ENCODE assay signal across 27 mouse cellular contexts in the genomic region with DNA sequence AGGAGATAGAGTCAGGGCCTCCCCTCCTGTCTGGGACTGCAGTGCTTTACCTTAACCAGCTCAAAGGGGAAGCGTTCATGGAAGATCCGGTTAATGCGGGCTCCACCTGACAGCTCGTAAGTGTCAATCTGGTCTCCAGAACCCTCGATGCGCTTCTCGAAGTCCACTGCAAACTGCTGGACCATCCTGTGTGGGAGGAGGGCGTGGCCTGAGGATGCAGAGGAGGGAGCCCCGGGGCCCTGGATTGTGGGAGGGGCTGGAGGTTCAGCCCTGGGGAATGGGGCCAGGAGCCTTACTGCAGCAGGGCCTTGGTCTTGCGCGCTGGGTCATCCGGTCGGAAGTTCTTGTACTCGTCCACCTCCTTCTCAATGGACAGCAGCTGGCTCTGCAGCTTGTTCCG. TPM values are rescaled to one million over a fixed set of nuclear protein-coding genes. Genes with fewer than 3 reads are reported as not detected.
DNase-seq lines count a peak whose midpoint lies in the region; ATAC-seq and TF ChIP-seq lines count a peak whose summit lies in the region.
"Had no signal": no experiment of that assay in that cellular context is flagged by ENCODE, and none has a peak within 500 bp of the region (broad histone marks: within the 10 kb centered on the region; RNA-seq: fewer than 3 reads in every experiment).

No protein-coding gene starts in this region.

- no peak overlapping the region for H3K4me3 ChIP-seq in gastrocnemius, adult 2 months
- H3K4me3 ChIP-seq in kidney, embryonic 15.5 days (replicated peaks), result no peak overlapping the region
- no peak overlapping the region for H3K4me3 ChIP-seq in left cerebral cortex, adult 2 months
- H3K4me3 ChIP-seq: forebrain, embryonic 13.5 days; heart, adult 2 months; heart, embryonic 13.5 days; hindbrain, embryonic 13.5 days; limb, embryonic 12.5 days; liver, embryonic 15.5 days had no signal

- no peaks in the 10 kb centered on the region for H3K27me3 ChIP-seq in kidney, embryonic 15.5 days
- H3K27me3 ChIP-seq: limb, embryonic 12.5 days; Patski had no signal

- H3K4me2 ChIP-seq in kidney, embryonic 15.5 days, result peak overlapping the region; percentile 18; the same call in 1 of the 2 replicates
- H3K4me2 ChIP-seq: forebrain, embryonic 13.5 days; heart, embryonic 13.5 days; hindbrain, embryonic 13.5 days; limb, embryonic 12.5 days; liver, embryonic 15.5 days; lung, embryonic 14.5 days had no signal

- H3K36me3 ChIP-seq in kidney, embryonic 15.5 days, result peaks cover 11% of the 10 kb centered on the region; the same call in 1 of the 2 replicates
- H3K36me3 ChIP-seq: G1E; liver, embryonic 15.5 days had no signal

- WGBS in kidney, embryonic 15.5 days, result 33% methylated on average over 15 of the region's 15 CpGs

- H3K27ac ChIP-seq in gastrocnemius, adult 2 months, result no peak overlapping the region
- no peak overlapping the region for H3K27ac ChIP-seq in kidney, embryonic 15.5 days
- H3K27ac ChIP-seq in left cerebral cortex, adult 2 months, result peak overlapping the region; percentile 51; the same call in 1 of the 2 replicates
- H3K27ac ChIP-seq: forebrain, embryonic 13.5 days; heart, adult 2 months; heart, embryonic 13.5 days; hindbrain, embryonic 13.5 days; limb, embryonic 12.5 days; liver, embryonic 15.5 days; stomach, postnatal 0 days had no signal

- H3K4me1 ChIP-seq in kidney, embryonic 15.5 days, result peaks cover 9% of the 10 kb centered on the region
- H3K4me1 ChIP-seq: forebrain, embryonic 13.5 days; heart, embryonic 13.5 days; hindbrain, embryonic 13.5 days; limb, embryonic 12.5 days; liver, embryonic 15.5 days had no signal

- no peak overlapping the region for H3K9ac ChIP-seq in kidney, embryonic 15.5 days
- H3K9ac ChIP-seq: forebrain, embryonic 13.5 days; heart, embryonic 13.5 days; hindbrain, embryonic 13.5 days; limb, embryonic 12.5 days; liver, embryonic 15.5 days; lung, embryonic 14.5 days had no signal

- 0 out of 2 replicates have a peak, but pooled peaks have one; percentile 48 for ATAC-seq in kidney, embryonic 15.5 days (replicated peaks; ENCODE audit: low FRiP score)
- 0 out of 2 replicates have a peak, but pooled peaks have one; percentile 22 for ATAC-seq in granulocyte monocyte progenitor cell, adult 5-6 weeks (replicated peaks; ENCODE audit: poor library complexity, severe bottlenecking)
- ATAC-seq: forebrain, embryonic 13.5 days; intestine, embryonic 16.5 days; Patski had no signal

- no peaks in the 10 kb centered on the region for H3K9me3 ChIP-seq in kidney, embryonic 15.5 days (replicated peaks)
- H3K9me3 ChIP-seq: forebrain, embryonic 13.5 days; G1E; heart, embryonic 13.5 days; hindbrain, embryonic 13.5 days; limb, embryonic 12.5 days; liver, embryonic 15.5 days had no signal

- TF ChIP-seq CTCF in gastrocnemius, adult 2 months (IDR thresholded peaks at IDR 0.05), result no peak
- TF ChIP-seq CTCF in left cerebral cortex, adult 2 months (IDR thresholded peaks at IDR 0.05), result no peak

- peak; percentile 48 for DNase-seq in gastrocnemius, adult 2 months
- DNase-seq in gastrocnemius, postnatal 14 days, result no peak
- no peak for DNase-seq in kidney, adult 11 months
- DNase-seq in left cerebral cortex, adult 2 months (ENCODE audit: extremely low spot score in 1 of 2, low spot score in 2 of 2), result no peak
- no peak for DNase-seq in left cerebral cortex, postnatal 4 days
- DNase-seq: adrenal gland, postnatal 10 days; cerebellum, adult 8-10 months; gastrocnemius, postnatal 25 days; heart, adult 2 months; kidney, postnatal 36 days; lung, embryonic 14.5 days; lung, postnatal 14 days; midbrain, embryonic 14.5 days; right cerebral cortex, postnatal 4 days; thymus, adult 18-20 months; thymus, postnatal 25 days had no signal

- intact Hi-C loops in gastrocnemius, adult 2 months (cut with DNase I), result no loop called here
- intact Hi-C loops in gastrocnemius, postnatal 14 days (cut with DNase I; ENCODE audit: low total_unique reads), result no loop called here
- intact Hi-C loops in left cerebral cortex, adult 2 months (cut with DNase I), result no loop called here
- intact Hi-C loops in left cerebral cortex, postnatal 4 days (cut with DNase I), result no loop called here

RNA-seq across cellular contexts. Expression of gene Ciz1, which starts 16.2 kb away (rescaled TPM):
- 10 to 100 TPM; 26.4 to 26.6 TPM for total RNA-seq in gastrocnemius, adult 2 months (2021)
- 10 to 100 TPM; 29.3 to 30.0 TPM for total RNA-seq in gastrocnemius, postnatal 14 days (2021)
- polyA plus RNA-seq in kidney, embryonic 15.5 days (2015; fragmentation: Nextera tagmentation; extraction: Ambion mirVana), result 48.7 and 56.6 TPM in 2 replicates
- 10 to 100 TPM; 89.7 to 90.1 TPM for total RNA-seq in left cerebral cortex, adult 2 months (2021)
- total RNA-seq in left cerebral cortex, postnatal 4 days (2021), result 100 to 1,000 TPM in 1 of 2 experiments, 10 to 100 TPM in 1; 87.7 to 101 TPM
- total RNA-seq in granulocyte monocyte progenitor cell, adult 5-6 weeks (2014; fragmentation: Nextera tagmentation), result 80.5 and 92.0 TPM in 2 replicates
- 50.8 and 52.0 TPM in 2 replicates for total RNA-seq in granulocyte monocyte progenitor cell, adult 5-6 weeks (2017)

RNA-seq across cellular contexts. Expression of gene Dnm1, which starts 17.2 kb away (rescaled TPM):
- 1 to 10 TPM; 3.7 to 8.2 TPM for total RNA-seq in gastrocnemius, adult 2 months (2021)
- total RNA-seq in gastrocnemius, postnatal 14 days (2021), result 10 to 100 TPM in 1 of 2 experiments, 1 to 10 TPM in 1; 9.8 to 13.5 TPM
- polyA plus RNA-seq in kidney, embryonic 15.5 days (2015; fragmentation: Nextera tagmentation; extraction: Ambion mirVana), result 6.3 and 7.9 TPM in 2 replicates
- 1,000 to 10,000 TPM; 1,259 to 1,310 TPM for total RNA-seq in left cerebral cortex, adult 2 months (2021)
- total RNA-seq in left cerebral cortex, postnatal 4 days (2021), result 100 to 1,000 TPM; 241 to 308 TPM
- total RNA-seq in granulocyte monocyte progenitor cell, adult 5-6 weeks (2014; fragmentation: Nextera tagmentation), result 0.85 TPM in 1 of 2 replicates, not detected in the other
- not detected in 2 replicates for total RNA-seq in granulocyte monocyte progenitor cell, adult 5-6 weeks (2017)

RNA-seq across cellular contexts. Expression of gene 1110008P14Rik, which starts 45.9 kb away (rescaled TPM):
- 10 to 100 TPM; 34.3 to 43.2 TPM for total RNA-seq in gastrocnemius, adult 2 months (2021)
- 10 to 100 TPM; 44.1 to 49.3 TPM for total RNA-seq in gastrocnemius, postnatal 14 days (2021)
- polyA plus RNA-seq in kidney, embryonic 15.5 days (2015; fragmentation: Nextera tagmentation; extraction: Ambion mirVana), result 47.1 and 52.1 TPM in 2 replicates
- 100 to 1,000 TPM; 341 to 349 TPM for total RNA-seq in left cerebral cortex, adult 2 months (2021)
- total RNA-seq in left cerebral cortex, postnatal 4 days (2021), result 100 to 1,000 TPM; 101 to 110 TPM
- total RNA-seq in granulocyte monocyte progenitor cell, adult 5-6 weeks (2014; fragmentation: Nextera tagmentation), result 11.7 and 20.7 TPM in 2 replicates
- 5.5 and 11.2 TPM in 2 replicates for total RNA-seq in granulocyte monocyte progenitor cell, adult 5-6 weeks (2017)

RNA-seq across cellular contexts. Expression of gene Swi5, which starts 48.0 kb away (rescaled TPM):
- total RNA-seq in gastrocnemius, adult 2 months (2021), result 100 to 1,000 TPM; 118 to 175 TPM
- total RNA-seq in gastrocnemius, postnatal 14 days (2021), result 100 to 1,000 TPM; 117 to 120 TPM
- 419 and 447 TPM in 2 replicates for polyA plus RNA-seq in kidney, embryonic 15.5 days (2015; fragmentation: Nextera tagmentation; extraction: Ambion mirVana)
- total RNA-seq in left cerebral cortex, adult 2 months (2021), result 100 to 1,000 TPM; 186 to 193 TPM
- 100 to 1,000 TPM; 228 to 230 TPM for total RNA-seq in left cerebral cortex, postnatal 4 days (2021)
- total RNA-seq in granulocyte monocyte progenitor cell, adult 5-6 weeks (2014; fragmentation: Nextera tagmentation), result 283 and 409 TPM in 2 replicates
- total RNA-seq in granulocyte monocyte progenitor cell, adult 5-6 weeks (2017), result 384 and 442 TPM in 2 replicates

RNA-seq across cellular contexts. Expression of gene Golga2, which starts 48.7 kb away (rescaled TPM):
- 10 to 100 TPM; 56.0 to 62.9 TPM for total RNA-seq in gastrocnemius, adult 2 months (2021)
- total RNA-seq in gastrocnemius, postnatal 14 days (2021), result 10 to 100 TPM; 58.4 to 62.1 TPM
- polyA plus RNA-seq in kidney, embryonic 15.5 days (2015; fragmentation: Nextera tagmentation; extraction: Ambion mirVana), result 23.0 and 27.3 TPM in 2 replicates
- 10 to 100 TPM; 83.2 to 86.4 TPM for total RNA-seq in left cerebral cortex, adult 2 months (2021)
- 10 to 100 TPM; 75.6 to 81.7 TPM for total RNA-seq in left cerebral cortex, postnatal 4 days (2021)
- total RNA-seq in granulocyte monocyte progenitor cell, adult 5-6 weeks (2014; fragmentation: Nextera tagmentation), result 32.2 and 38.0 TPM in 2 replicates
- 49.7 and 50.9 TPM in 2 replicates for total RNA-seq in granulocyte monocyte progenitor cell, adult 5-6 weeks (2017)

Comparison
In these comparisons a context has a peak if more than half of its experiments do, and no peak if none do; other contexts are left out.
1. RNA of gene Dnm1, which starts 17.2 kb away (total RNA-seq): 1,259 to 1,310 TPM in left cerebral cortex, adult 2 months and 241 to 308 TPM in left cerebral cortex, postnatal 4 days; 9.8 to 13.5 TPM in gastrocnemius, postnatal 14 days, 3.7 to 8.2 TPM in gastrocnemius, adult 2 months and 0.85 TPM in granulocyte monocyte progenitor cell, adult 5-6 weeks; every median in the first group is over 10 times any median in the second.